ENCODE assay signal across 9 mouse cellular contexts in the genomic region with DNA sequence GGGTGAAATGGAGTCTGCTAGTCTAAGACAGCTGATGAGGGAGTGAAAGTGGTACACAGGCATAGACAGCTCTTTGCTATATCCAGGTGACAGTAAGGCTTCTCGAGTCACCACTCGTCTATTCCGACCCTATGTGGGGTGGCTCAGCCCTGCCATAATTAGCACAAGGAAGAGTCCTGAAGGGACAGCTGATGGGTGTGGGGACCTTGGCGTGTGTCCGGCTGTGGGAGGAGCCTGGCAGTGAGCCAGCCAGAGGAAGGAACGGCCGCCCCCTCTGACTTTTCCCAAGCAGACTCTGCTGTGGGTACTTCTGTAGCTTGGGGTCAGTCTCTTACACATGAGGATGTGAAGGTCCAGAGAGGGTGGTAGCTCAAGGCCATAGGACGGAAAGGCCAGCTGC. TPM values are rescaled to one million over a fixed set of nuclear protein-coding genes. Genes with fewer than 3 reads are reported as not detected.
DNase-seq lines count a peak whose midpoint lies in the region; ATAC-seq lines count a peak whose summit lies in the region.
"Had no signal": no experiment of that assay in that cellular context is flagged by ENCODE, and none has a peak within 500 bp of the region (broad histone marks: within the 10 kb centered on the region; RNA-seq: fewer than 3 reads in every experiment).

No protein-coding gene starts in this region.

- DNase-seq in cerebellum, postnatal 10 days: peak; percentile 68 to 69
- DNase-seq in cerebellum, postnatal 25 days: no peak
- peak; percentile 80 for DNase-seq in testis, postnatal 10 days (ENCODE audit: low spot score)
- no peak for DNase-seq in testis, postnatal 14 days (ENCODE audit: low spot score)
- DNase-seq in kidney, postnatal 4 days: peak; percentile 78 to 82
- DNase-seq in MN1 (ENCODE audit: low spot score): no peak
- no peak for DNase-seq in c-Kit-positive CD71-positive TER-119-positive erythroid progenitor cells, embryonic 14.5 days (ENCODE audit: low spot score)

- H3K9me3 ChIP-seq in forebrain, embryonic 15.5 days: no peaks in the 10 kb centered on the region

- H3K27ac ChIP-seq in forebrain, embryonic 15.5 days (replicated peaks): no peak overlapping the region

- no peak overlapping the region for H3K4me3 ChIP-seq in forebrain, embryonic 15.5 days

- no peaks in the 10 kb centered on the region for H3K27me3 ChIP-seq in forebrain, embryonic 15.5 days

- WGBS in forebrain, embryonic 15.5 days: 57% methylated on average over 8 of the region's 8 CpGs

- H3K4me2 ChIP-seq in forebrain, embryonic 15.5 days (replicated peaks): no peak overlapping the region

- H3K4me1 ChIP-seq in forebrain, embryonic 15.5 days: 0 out of 2 replicates have a peak, but pooled peaks cover 2% of the 10 kb centered on the region

- no peak for ATAC-seq in forebrain, embryonic 15.5 days (replicated peaks)
- ATAC-seq: inflammation-experienced regulatory T-cells, adult 6 months had no signal

- no peak overlapping the region for H3K9ac ChIP-seq in forebrain, embryonic 15.5 days (replicated peaks)

- peaks cover 39% of the 10 kb centered on the region for H3K36me3 ChIP-seq in forebrain, embryonic 15.5 days

RNA-seq across cellular contexts. Expression of a gene that starts 21.2 kb away (rescaled TPM):
- 12.4 and 15.8 TPM in 2 replicates for polyA plus RNA-seq in forebrain, embryonic 15.5 days (2015; fragmentation: Nextera tagmentation; extraction: Ambion mirVana)
- polyA plus RNA-seq: inflammation-experienced regulatory T-cells, adult 6 months had no signal

Comparison
In these comparisons a context has a peak if more than half of its experiments do, and no peak if none do; other contexts are left out.
1. DNase-seq: peak in cerebellum, postnatal 10 days (2 of 2), testis, postnatal 10 days (single experiment) and kidney, postnatal 4 days (2 of 2); none in cerebellum, postnatal 25 days (0 of 2), testis, postnatal 14 days (single experiment), MN1 (single experiment) and c-Kit-positive CD71-positive TER-119-positive erythroid progenitor cells, embryonic 14.5 days (single experiment).